Mouse (Mus musculus): ENCODE measurements around the gene Gna15.

The Gna15 gene

DNA sequence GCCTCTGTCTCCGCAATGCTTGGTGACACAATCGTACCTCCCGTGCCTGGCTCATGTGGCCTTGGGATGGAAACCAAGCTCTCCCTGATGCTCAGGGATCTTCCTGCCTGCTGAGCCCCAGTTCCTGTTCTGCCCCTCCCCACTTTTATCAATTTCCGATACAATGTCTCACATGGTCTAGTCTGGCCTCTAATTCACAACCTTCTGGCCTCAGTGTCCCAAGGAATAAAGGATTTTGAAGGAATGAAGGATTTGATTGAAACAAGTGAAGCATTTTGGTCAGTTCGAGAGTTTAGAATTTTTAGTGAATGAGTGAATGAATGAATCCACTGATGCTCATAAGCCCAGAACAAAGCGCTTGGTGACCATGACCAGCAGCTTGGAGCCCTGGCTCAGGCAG lies 883 bp downstream of the Gna15 start:
- DNase-seq: no peak

- no peak for DNase-seq
These were observed 4.1 kb downstream of the Gna15 start for GRCm38 (mm10) chr10:81519978-81520365.

DNA sequence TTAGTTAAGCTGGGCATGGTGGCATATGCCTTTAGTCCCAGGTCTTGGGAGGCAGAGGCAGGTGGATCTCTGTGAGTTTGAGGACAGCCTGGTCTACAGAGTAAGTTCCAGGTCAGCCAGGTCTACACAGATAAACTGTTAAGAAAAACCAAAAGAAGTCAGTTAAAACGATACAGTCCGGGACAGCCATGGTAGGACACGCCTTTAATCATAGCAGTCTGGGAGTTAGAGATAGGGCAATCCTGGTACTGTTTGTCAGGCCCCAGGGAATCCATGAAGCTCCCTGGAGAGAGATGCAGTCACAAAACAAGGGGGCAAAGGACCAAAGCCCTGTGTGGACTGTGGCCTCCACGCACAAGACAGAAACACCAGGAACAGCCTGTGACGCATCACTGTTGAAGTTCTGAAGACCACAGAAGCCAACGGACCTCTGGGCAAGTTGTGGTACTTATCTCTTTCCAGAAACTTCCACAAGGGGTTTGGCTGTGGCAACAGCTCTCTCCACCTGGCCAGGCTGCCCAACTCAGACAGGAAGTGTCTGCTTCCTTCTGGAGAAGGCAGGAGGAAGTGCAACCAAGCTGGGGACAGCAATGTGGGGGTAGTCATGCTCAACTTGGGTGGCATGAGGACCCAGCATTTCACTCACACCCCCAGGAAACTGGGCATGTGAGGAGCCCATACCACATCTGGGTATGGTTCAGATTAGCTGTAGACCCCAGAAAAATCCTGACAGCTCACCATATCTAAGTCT lies 4.6 kb downstream of the Gna15 start:
- no peak for DNase-seq

DNA sequence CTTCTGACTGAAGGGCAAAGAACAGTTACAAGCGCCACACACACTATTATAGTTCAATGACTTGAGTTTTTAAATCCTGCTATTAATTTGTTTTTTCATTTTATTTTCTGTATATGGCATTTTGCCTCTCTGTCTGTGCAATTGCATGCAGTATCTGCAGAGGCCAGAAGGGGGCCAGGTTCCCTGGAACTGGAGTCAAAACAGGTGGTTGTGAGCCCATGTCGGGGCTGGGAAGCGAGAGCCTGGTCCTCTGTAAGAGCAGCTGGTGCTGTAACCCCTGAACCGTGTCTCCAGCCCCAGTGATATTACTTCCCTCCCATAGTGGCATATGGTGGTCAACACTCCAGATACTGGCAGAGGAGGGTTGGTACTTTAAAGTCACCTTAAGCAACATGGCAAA lies 5.5 kb downstream of the Gna15 start:
- peak; percentile 70 for DNase-seq

GRCm38 (mm10) chr10:81517227-81517626 lies 6.8 kb downstream of the Gna15 start:
- DNase-seq: no peak

GRCm38 (mm10) chr10:81513798-81514197 lies 10.2 kb downstream of the Gna15 start:
- DNase-seq: no peak

DNA sequence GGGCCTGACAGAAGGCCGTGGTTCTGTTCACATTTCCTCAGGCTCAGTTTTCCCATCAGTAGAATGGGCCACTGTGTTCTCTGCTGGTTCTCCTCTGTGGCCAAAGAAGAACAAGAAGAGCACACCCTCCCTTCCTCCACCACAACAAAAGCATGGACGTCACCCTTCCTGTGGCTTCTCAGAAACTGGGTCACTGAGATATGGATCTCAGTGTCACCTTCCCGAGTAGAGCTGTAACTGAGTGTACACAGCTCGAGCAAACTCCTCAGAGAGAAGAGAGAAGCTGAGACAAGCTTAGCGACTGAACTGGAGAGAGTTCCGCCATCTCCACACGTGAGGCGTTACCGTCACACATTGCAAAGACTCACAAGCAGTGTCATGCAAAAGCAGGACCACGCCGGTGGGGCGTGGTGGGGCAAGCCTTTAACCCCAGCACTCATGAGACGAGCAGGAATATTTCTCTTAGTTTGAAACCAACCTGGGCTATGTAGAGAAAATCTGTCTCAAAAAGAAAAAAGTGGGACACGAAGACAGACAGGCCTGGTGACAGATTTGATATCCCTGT lies 13.7 kb downstream of the Gna15 start:
- DNase-seq: no peak

DNA sequence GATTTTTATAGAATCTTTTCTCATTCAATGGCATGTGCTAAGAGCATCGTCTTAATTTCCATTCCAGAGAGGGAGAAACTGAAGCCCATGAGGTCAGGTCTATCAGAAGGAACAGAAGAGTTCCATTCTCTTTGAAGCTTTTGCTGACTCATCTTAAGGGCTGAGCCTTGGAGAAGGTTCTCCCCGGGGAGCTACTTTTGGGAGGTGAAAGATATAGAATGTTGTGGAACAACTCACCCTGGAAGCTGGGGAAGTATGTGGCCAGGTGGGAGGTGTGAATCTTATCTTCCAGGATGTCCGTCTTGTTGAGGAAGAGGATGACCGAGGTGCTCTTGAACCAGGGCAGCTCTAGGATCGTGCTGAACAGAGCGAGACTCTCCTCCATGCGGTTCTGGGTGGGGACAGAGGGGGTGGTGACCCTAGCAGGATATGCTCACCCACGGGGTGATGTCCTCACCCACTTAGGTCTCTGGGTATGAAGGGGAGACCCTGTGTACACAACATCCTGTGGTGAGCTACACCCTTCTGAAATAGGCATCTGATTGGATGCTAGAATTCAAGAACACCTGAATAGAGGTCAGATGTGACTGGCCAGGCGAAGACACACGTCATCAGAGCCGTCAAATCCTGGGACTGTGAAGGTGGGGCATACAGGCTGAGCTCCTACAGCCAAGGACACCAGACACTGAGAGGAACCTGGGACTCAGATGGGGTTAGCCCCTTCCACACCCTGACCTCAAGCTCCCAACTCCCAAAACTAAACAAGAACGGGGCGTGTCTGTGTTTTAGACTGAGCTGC lies 16.1 kb downstream of the Gna15 start:
- DNase-seq: no peak

GRCm38 (mm10) chr10:81507095-81507494 lies 16.9 kb downstream of the Gna15 start:
- DNase-seq: no peak

DNA sequence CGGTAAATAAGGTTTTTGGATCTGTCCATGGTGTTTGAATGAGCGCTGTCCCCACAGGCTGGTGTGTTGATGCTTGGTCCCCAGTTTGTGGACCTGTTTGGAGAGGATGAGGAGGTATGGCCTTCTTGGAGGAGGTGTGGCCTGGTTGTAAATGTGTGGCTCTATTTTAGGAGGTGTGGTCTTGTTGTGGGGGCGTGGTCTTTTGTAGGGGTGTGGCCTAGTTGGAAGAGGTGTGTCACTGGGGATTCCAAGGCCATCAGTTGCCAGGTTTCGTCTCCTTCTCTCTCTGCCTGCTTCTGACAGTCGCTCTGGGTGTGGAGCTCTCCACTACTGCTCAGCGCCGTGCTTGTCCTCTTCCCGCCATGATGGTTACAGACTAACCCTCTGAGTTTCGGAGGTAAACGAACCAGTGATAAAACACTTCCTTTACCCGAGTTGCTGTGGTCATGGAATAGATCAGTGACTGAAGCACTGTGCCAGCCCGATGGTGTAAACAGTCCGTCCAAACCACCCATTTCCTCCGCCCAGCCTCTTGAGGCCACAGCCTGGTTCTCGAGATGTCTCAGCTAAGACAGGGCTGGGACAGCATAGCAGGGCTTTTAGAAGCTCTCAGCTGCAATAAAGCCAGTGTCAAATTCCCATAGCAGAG lies 18.9 kb downstream of the Gna15 start:
- no peak for DNase-seq

DNA sequence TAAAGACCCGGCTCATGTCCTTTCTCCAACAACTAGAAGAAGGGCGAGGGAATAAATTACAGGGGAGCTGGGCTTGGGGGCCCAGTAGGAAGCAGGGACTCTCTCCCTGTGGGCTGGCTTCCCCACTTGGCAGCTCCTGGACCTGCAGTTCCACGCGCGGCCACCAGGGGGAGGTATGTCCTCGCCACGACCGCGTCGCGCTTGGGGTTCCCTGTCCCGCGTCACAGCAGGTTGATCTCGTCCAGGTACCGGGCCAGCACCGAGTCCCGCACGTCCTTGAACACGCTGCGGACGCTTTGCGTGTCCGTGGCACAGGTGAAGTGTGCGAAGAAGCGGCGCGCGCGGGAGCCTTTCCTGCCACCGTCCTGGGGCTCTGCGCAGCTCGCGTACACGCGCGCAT lies 21.4 kb downstream of the Gna15 start:
- DNase-seq: peak; percentile 97

- no peak for DNase-seq
These were observed 22.2 kb downstream of the Gna15 start for GRCm38 (mm10) chr10:81501863-81502262.

DNA sequence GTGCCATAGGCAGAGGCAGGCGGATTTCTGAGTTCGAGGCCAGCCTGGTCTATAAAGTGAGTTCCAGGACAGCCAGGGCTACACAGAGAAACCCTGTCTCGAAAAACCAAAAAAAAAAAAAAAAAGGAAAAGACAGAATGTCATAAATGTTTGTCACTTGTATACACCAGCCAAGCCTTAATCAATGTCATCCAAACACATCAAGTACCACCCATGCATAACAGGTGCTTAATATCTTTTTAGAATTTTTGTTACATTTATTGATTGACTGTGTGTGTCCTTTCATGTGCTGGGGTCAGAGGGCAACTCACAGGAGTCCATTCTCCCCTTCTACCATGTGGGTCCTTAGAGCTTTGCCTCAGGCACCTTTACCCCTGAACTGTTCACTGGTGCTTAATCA lies 24.0 kb downstream of the Gna15 start, which contains the start of gene S1pr4:
TSS of gene S1pr4 (minus strand) at position 101 of the 400 bp plus-strand sequence.
- DNase-seq: no peak

DNA sequence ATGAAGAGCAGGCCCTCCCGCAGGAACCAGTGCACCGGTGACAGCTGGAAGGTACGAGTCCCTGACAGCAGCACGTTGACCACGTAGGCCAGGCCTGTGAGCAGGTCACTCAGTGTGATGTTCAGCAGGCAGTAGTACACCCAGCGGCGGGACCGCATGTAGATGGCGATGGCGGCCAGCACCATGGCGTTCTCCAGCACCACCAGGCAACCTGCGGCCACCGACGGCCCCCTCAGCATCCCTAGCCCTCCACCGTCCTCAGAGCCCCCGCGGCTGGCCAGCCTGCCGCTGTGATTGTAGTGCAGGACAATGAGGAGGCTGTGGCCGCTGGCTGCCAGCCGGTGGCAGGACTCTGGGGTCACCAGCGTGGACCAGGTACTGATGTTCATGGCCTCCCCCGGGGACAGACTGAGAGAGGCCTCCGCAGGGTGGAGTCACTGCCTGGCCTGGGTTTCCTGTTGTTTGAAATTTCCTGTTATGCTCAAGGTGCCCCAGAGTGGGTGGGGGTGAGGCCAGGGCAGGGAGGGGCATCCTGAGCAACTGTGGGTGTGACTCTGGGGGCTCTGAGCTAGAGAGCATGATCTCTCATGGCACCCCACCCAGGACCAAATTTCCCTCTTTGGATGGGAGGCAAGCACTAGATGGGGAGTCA lies 24.6 kb downstream of the Gna15 start:
- no peak for DNase-seq

GRCm38 (mm10) chr10:81498316-81499249 lies 25.4 kb downstream of the Gna15 start:
- DNase-seq: no peak

- no peak for DNase-seq
These were observed 26.4 kb downstream of the Gna15 start for GRCm38 (mm10) chr10:81497401-81498270.

- DNase-seq: no peak
These were observed 27.1 kb downstream of the Gna15 start for GRCm38 (mm10) chr10:81496969-81497368.

DNA sequence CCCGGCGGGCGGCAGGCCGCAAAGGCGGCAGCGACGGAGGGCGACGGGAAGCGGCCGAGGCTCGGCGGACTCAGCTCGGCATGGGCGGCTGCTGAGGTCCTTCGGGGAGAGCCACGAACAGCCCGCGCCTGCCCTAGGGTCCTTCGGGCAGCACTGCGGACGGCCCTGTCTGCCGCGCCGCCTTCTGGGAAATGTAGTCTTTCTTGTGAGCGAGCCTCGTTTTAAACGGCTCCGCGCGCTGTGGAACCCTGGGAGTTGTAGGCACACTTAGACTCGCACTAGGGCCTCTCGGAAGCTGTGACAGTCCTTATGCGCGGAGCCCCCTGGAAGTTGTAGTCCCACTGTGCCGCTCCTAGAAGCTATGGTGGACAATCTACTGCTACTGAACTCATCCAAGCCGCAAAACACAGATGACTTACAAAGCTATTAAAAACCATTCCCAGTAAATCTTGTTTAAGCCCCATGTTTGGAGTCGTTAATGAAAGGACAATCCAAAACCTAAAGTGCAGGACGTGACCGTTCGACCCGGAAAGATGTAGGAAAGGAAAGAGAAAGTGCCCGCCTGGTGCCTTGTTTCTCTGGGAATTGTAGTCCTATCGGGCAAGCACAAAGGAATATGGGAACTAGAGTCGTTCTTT lies 27.6 kb downstream of the Gna15 start, which contains the start of gene Ncln:
TSS of gene Ncln (minus strand) at position 129 of the 638 bp plus-strand sequence.
- DNase-seq: peak; percentile 96

- no peak for DNase-seq
These were observed 28.3 kb downstream of the Gna15 start for GRCm38 (mm10) chr10:81495616-81496263.
